Mouse (Mus musculus) heart, embryonic 13.5 days (tissue): ENCODE measurements around the gene Samd14. TPM values are rescaled to one million over a fixed set of nuclear protein-coding genes. Genes with fewer than 3 reads are reported as not detected.
A peak's percentile ranks its signal among the peaks of the same experiment; 100 is the strongest.
"Not testable (repeated sequence)": the region's sequence is repeated elsewhere in the genome, so short reads cannot be mapped to it uniquely, and the experiment has no call there.

Source experiments
- ATAC-seq: fragments of 200-750 bp; cut with Nextera tagmentation; 2 replicates; pipeline ENCODE4 v1.8.0; 2017; ENCODE audit warnings: moderate TSS enrichment; ENCODE audit not compliant: insufficient number of reproducible peaks, low FRiP score, low TSS enrichment; ENCODE audit errors: extremely low read depth
- H3K27ac ChIP-seq: fragments of 300-500 bp; sonication (generic); replicated peaks from 2 replicates; pipeline ENCODE4 v1.5.1; 2015; ENCODE audit warnings: moderate library complexity, mild to moderate bottlenecking, inconsistent platforms
- H3K27me3 ChIP-seq: fragments of 300-500 bp; sonication (generic); replicated peaks from 2 replicates; pipeline ENCODE4 v1.6.1; 2015; ENCODE audit warnings: mild to moderate bottlenecking, inconsistent platforms
- H3K36me3 ChIP-seq: fragments of 300-500 bp; sonication (generic); 2 replicates; pipeline ENCODE4 v1.6.1; 2015; ENCODE audit warnings: mild to moderate bottlenecking, inconsistent platforms
- H3K4me1 ChIP-seq: fragments of 300-500 bp; sonication (generic); 2 replicates; pipeline ENCODE4 v1.6.1; 2015; ENCODE audit warnings: inconsistent platforms
- H3K4me2 ChIP-seq: fragments of 300-500 bp; sonication (generic); 2 replicates; pipeline ENCODE4 v1.6.1; 2015; ENCODE audit warnings: inconsistent platforms, mild to moderate bottlenecking, moderate library complexity
- H3K4me3 ChIP-seq: fragments of 300-500 bp; sonication (generic); 2 replicates; pipeline ENCODE4 v1.5.1; 2015; ENCODE audit warnings: moderate library complexity, mild to moderate bottlenecking, inconsistent platforms
- H3K9ac ChIP-seq: fragments of 300-500 bp; sonication (generic); 2 replicates; pipeline ENCODE4 v1.6.1; 2015; ENCODE audit warnings: inconsistent platforms, mild to moderate bottlenecking, moderate library complexity
- H3K9me3 ChIP-seq: fragments of 300-500 bp; sonication (generic); 2 replicates; pipeline ENCODE4 v1.6.1; 2016; ENCODE audit warnings: inconsistent platforms
- WGBS: fragments of 180-500 bp; shearing (Covaris S2); methylation state at CpG from one replicate; pipeline ENCODE4 v1.1.7; 2015; ENCODE audit warnings: mixed read lengths; 5-methylcytosine and 5-hydroxymethylcytosine counted together
- polyA plus RNA-seq: library from polyadenylated mRNA; unstranded; fragments of >200 nt; fragmentation: Nextera tagmentation; extraction: Ambion mirVana; gene quantifications from 2 replicates; pipeline ENCODE4 v1.2.1, GENCODE M21; 2015

The Samd14 gene
- polyA plus RNA-seq, 1 experiment from 2014 or later, result 11.7 TPM

- Histone ChIP-seq H3K27ac (peak overlapping the region; percentile 64; the same call in 1 of the 2 replicates), H3K9ac (peak overlapping the region; percentile 84), H3K36me3 (peaks cover 33% of the 10 kb centered on the region), H3K4me3 (no peak overlapping the region), H3K9me3 (no peaks in the 10 kb centered on the region), H3K27me3 (no peaks in the 10 kb centered on the region), H3K4me1 (peaks cover 78% of the 10 kb centered on the region), H3K4me2 (peak overlapping the region; percentile 93)
- 56% methylated on average over 3 of the region's 3 CpGs for WGBS
- no peak for ATAC-seq
These were observed 2.3 kb upstream of the Samd14 start for GRCm38 (mm10) chr11:95007418-95007817.

DNA sequence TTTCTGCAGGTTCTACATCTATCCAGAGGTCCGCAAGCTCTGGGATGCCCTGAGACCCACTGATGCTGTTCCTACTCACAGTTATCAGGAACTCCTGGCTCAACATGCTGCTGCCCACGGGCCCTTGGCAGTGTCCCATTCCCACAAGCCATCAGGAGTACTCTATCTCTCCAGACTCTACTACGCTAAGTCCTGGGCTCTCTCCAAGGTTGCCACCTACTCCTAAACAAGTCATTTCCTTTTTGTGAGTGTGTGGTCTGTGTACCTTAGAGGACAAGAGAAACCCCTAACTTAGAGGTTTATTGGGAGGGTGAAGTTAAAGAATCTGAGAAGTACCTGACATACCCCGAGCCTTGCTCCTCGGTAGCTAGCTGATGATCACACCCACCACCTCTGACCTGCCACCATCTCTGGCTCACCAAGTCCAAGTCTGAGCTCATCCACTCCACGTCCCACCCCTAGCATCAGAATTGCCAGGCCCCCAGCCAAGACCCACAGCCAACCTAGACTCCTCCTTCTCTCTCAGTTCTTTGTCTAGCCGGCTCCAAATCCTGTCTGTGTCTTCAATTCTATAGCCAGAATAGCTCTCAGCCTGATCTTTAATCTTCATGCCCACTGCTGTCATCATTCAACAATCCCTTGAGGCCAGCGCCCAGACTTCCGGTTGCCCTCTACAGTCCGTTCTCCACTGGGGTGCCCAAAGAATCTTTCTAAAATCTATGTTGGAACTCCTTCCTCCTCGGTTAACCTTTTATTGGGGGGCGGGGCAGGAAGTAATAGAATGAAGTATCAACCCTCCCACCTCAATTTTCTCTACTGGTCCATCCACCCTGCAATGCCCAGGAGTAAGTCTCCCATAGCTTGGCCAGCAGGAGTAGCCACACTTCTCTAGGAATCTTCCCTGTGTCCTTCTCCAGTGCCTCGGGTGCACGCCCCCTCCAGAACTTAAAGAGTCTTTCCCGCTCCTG is 734 bp upstream of the Samd14 start:
- peak overlapping the region; percentile 93 for H3K9ac ChIP-seq
- WGBS, result 28% methylated on average over 15 of the region's 15 CpGs
- ATAC-seq, result no peak
- peaks cover 79% of the 10 kb centered on the region for H3K4me1 ChIP-seq
- H3K4me3 ChIP-seq, result peak overlapping the region; percentile 77
- peaks cover 18% of the 10 kb centered on the region for H3K36me3 ChIP-seq
- H3K27ac ChIP-seq, result peak overlapping the region; percentile 93
- H3K27me3 ChIP-seq, result no peaks in the 10 kb centered on the region
- peak overlapping the region; percentile 93 for H3K4me2 ChIP-seq
- no peaks in the 10 kb centered on the region for H3K9me3 ChIP-seq

DNA sequence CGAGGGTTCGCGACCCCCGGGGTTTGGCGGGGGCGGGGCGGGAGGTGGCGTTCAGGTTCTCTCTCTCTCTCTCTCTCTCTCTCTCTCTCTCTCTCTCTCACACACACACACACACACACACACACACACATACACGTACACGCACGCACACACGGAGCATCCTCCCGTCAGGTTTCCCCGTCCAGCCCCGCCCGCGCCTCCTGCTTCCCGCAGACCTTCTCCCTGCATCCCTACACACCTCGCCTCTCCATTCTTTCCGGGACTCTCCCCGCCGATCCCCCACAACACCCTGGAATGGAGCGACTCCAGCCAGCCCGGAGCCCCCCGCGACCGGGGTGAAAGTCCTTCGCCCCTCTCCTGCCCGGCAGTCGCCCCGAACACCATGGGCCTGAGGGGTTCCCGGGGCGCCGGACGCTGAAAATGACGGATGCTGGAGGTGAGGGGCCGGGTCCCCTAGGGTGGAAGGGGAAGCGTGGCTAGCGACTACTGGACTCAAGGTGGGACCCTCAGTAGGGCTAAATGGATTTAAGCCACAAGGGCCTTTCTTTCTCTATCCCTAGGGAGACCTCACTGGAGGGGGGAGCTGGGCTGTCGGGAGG is 561 bp downstream of the Samd14 start:
- ATAC-seq, result peak; percentile 32; the same call in 1 of the 2 replicates
- Histone ChIP-seq H3K36me3 (peaks cover 17% of the 10 kb centered on the region), H3K4me2 (peak overlapping the region; percentile 93), H3K4me1 (peaks cover 82% of the 10 kb centered on the region), H3K4me3 (peak overlapping the region; percentile 77), H3K9ac (peak overlapping the region; percentile 93), H3K27ac (peak overlapping the region; percentile 93), H3K9me3 (no peaks in the 10 kb centered on the region), H3K27me3 (no peaks in the 10 kb centered on the region)
- under 1% methylated on average over 36 of the region's 40 CpGs for WGBS

GRCm38 (mm10) chr11:95010841-95011403 is 1.2 kb downstream of the Samd14 start:
- H3K9me3 ChIP-seq, ATAC-seq, H3K27me3 ChIP-seq: not testable (repeated sequence)
- peak overlapping the region; percentile 93 for H3K4me2 ChIP-seq
- H3K4me1 ChIP-seq, result peaks cover 82% of the 10 kb centered on the region
- peak overlapping the region; percentile 93 for H3K9ac ChIP-seq
- H3K4me3 ChIP-seq, result peak overlapping the region; percentile 77
- peak overlapping the region; percentile 93 for H3K27ac ChIP-seq
- 23% methylated on average over 4 of the region's 4 CpGs for WGBS
- peaks cover 15% of the 10 kb centered on the region for H3K36me3 ChIP-seq

- Histone ChIP-seq H3K4me3 (peak overlapping the region; percentile 77), H3K4me1 (peaks cover 82% of the 10 kb centered on the region)
These were observed 1.7 kb downstream of the Samd14 start for GRCm38 (mm10) chr11:95011416-95011815.

GRCm38 (mm10) chr11:95012075-95012474 is 2.4 kb downstream of the Samd14 start:
- ATAC-seq, result peak; percentile 55; the same call in 1 of the 2 replicates
- peak overlapping the region; percentile 77; the same call in 1 of the 2 replicates for H3K4me3 ChIP-seq
- peak overlapping the region; percentile 93 for H3K4me2 ChIP-seq
- H3K4me1 ChIP-seq, result peaks cover 80% of the 10 kb centered on the region
- no peaks in the 10 kb centered on the region for H3K9me3 ChIP-seq
- peak overlapping the region; percentile 79 for H3K27ac ChIP-seq
- H3K9ac ChIP-seq, result peak overlapping the region; percentile 93
- no peaks in the 10 kb centered on the region for H3K27me3 ChIP-seq
- WGBS, result 24% methylated on average over 3 of the region's 3 CpGs
- H3K36me3 ChIP-seq, result peaks cover 21% of the 10 kb centered on the region

More at GRCm38 (mm10) chr11:95011416-95011815, 1.7 kb downstream of the Samd14 start:
- H3K9ac ChIP-seq, result peak overlapping the region; percentile 93
- H3K9me3 ChIP-seq, result no peaks in the 10 kb centered on the region
- ATAC-seq, result no peak
- H3K27ac ChIP-seq, result peak overlapping the region; percentile 79
- peaks cover 17% of the 10 kb centered on the region for H3K36me3 ChIP-seq
- WGBS, result 19% methylated on average over 1 of the region's 1 CpGs
- H3K4me2 ChIP-seq, result peak overlapping the region; percentile 93
- no peaks in the 10 kb centered on the region for H3K27me3 ChIP-seq

GRCm38 (mm10) chr11:95012487-95012886 is 2.8 kb downstream of the Samd14 start:
- Histone ChIP-seq H3K4me3 (peak overlapping the region; percentile 77; the same call in 1 of the 2 replicates), H3K9ac (peak overlapping the region; percentile 54; the same call in 1 of the 2 replicates), H3K27ac (peak overlapping the region; percentile 79), H3K36me3 (peaks cover 21% of the 10 kb centered on the region), H3K4me1 (peaks cover 80% of the 10 kb centered on the region), H3K4me2 (peak overlapping the region; percentile 93), H3K9me3 (no peaks in the 10 kb centered on the region), H3K27me3 (no peaks in the 10 kb centered on the region)
- WGBS, result 29% methylated on average over 3 of the region's 3 CpGs
- no peak for ATAC-seq

GRCm38 (mm10) chr11:95015484-95015883 is 5.8 kb downstream of the Samd14 start:
- 74% methylated on average over 3 of the region's 3 CpGs for WGBS
- no peak overlapping the region for H3K4me3 ChIP-seq
- H3K9me3 ChIP-seq, result no peaks in the 10 kb centered on the region
- no peak for ATAC-seq
- H3K4me2 ChIP-seq, result peak overlapping the region; percentile 13; the same call in 1 of the 2 replicates
- H3K9ac ChIP-seq, result peak overlapping the region; percentile 47
- peaks cover 39% of the 10 kb centered on the region for H3K36me3 ChIP-seq
- peaks cover 59% of the 10 kb centered on the region for H3K4me1 ChIP-seq
- H3K27ac ChIP-seq, result no peak overlapping the region
- peaks cover 20% of the 10 kb centered on the region for H3K27me3 ChIP-seq

GRCm38 (mm10) chr11:95022237-95022992 is 12.7 kb downstream of the Samd14 start:
- H3K27me3 ChIP-seq, result peaks cover 27% of the 10 kb centered on the region
- no peak overlapping the region for H3K9ac ChIP-seq
- no peak overlapping the region for H3K27ac ChIP-seq
- H3K4me2 ChIP-seq, result no peak overlapping the region
- no peaks in the 10 kb centered on the region for H3K9me3 ChIP-seq
- peaks cover 7% of the 10 kb centered on the region for H3K4me1 ChIP-seq
- WGBS, result 72% methylated on average over 10 of the region's 10 CpGs
- no peak for ATAC-seq
- peaks cover 84% of the 10 kb centered on the region for H3K36me3 ChIP-seq
- H3K4me3 ChIP-seq, result no peak overlapping the region

DNA sequence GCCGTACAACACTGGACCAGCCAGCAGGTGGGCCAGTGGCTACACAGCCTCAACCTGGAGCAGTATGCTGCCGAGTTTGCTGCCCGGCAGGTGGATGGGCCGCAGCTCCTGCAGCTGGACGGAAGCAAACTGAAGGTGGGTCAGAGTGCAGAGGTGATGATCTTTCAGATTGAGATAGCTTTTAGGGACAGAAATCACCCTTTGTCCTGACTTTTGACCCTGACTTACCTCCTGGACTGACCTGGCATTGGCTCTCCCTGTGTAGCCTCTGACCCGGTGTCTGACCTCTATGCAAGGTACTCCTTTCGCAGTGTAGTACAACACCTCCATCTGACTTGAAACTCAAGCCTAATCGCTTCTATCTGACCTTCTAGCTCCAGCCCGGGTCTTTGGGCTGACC is 13.8 kb downstream of the Samd14 start:
- Histone ChIP-seq H3K4me2 (no peak overlapping the region), H3K36me3 (peaks cover 95% of the 10 kb centered on the region), H3K9ac (no peak overlapping the region), H3K4me1 (peaks cover 5% of the 10 kb centered on the region; the same call in 1 of the 2 replicates), H3K9me3 (no peaks in the 10 kb centered on the region), H3K27ac (no peak overlapping the region), H3K27me3 (peaks cover 27% of the 10 kb centered on the region), H3K4me3 (no peak overlapping the region)
- WGBS, result 93% methylated on average over 9 of the region's 9 CpGs
- no peak for ATAC-seq
